Mouse (Mus musculus): Measurements from ENCODE around the gene Gm7168.
"Not testable (repeated sequence)": the region's sequence is repeated elsewhere in the genome, so short reads cannot be mapped to it uniquely, and the experiment has no call there.

The Gm7168 gene

GRCm38 (mm10) chr17:13993425-13993824 is 45.3 kb downstream of the Gm7168 start:
- not testable (repeated sequence) for DNase-seq (ENCODE audit: low spot score in 2 of 2)

All from spleen, postnatal 14 days (tissue).